Mouse (Mus musculus) hindbrain, postnatal 0 days (tissue): ENCODE results near the gene Cdk18. TPM values are rescaled to one million over a fixed set of nuclear protein-coding genes. Genes with fewer than 3 reads are reported as not detected.
"Not testable (repeated sequence)": the region's sequence is repeated elsewhere in the genome, so short reads cannot be mapped to it uniquely, and the experiment has no call there.

Source experiments
- ATAC-seq: fragments of 200-750 bp; cut with Nextera tagmentation; 2 replicates; pipeline ENCODE4 v1.8.0; 2017; ENCODE audit warnings: mild to moderate bottlenecking, moderate TSS enrichment, moderate library complexity
- DNase-seq: peaks from one replicate; pipeline ENCODE4 v3.0.0-alpha.2; 2015; ENCODE audit warnings: low spot score
- H3K27ac ChIP-seq: fragments of 300-500 bp; sonication (generic); 2 replicates; pipeline ENCODE4 v1.5.1; 2014; ENCODE audit warnings: mild to moderate bottlenecking
- H3K27me3 ChIP-seq: fragments of 300-500 bp; sonication (generic); 2 replicates; pipeline ENCODE4 v1.6.1; 2014; ENCODE audit warnings: low read length, mixed read lengths; ENCODE audit not compliant: insufficient read depth
- H3K36me3 ChIP-seq: fragments of 300-500 bp; sonication (generic); 2 replicates; pipeline ENCODE4 v1.6.1; 2014; ENCODE audit warnings: low read length, mixed read lengths; ENCODE audit not compliant: insufficient read depth
- H3K4me1 ChIP-seq: fragments of 300-500 bp; sonication (generic); 2 replicates; pipeline ENCODE4 v1.6.1; 2014; ENCODE audit warnings: antibody characterized with exemption, low read length, mixed read lengths; ENCODE audit not compliant: insufficient read depth
- H3K4me2 ChIP-seq: fragments of 300-500 bp; sonication (generic); 2 replicates; pipeline ENCODE4 v1.6.1; 2014; ENCODE audit warnings: low read depth, mild to moderate bottlenecking, low read length, moderate library complexity, mixed read lengths
- H3K4me3 ChIP-seq: fragments of 300-500 bp; sonication (generic); 2 replicates; pipeline ENCODE4 v1.5.1; 2014; ENCODE audit warnings: low read length
- H3K9ac ChIP-seq: fragments of 300-500 bp; sonication (generic); replicated peaks from 2 replicates; pipeline ENCODE4 v1.6.1; 2014; ENCODE audit warnings: mild to moderate bottlenecking, low read length, moderate library complexity, mixed read lengths
- H3K9me3 ChIP-seq: fragments of 300-500 bp; sonication (generic); 2 replicates; pipeline ENCODE4 v1.6.1; 2016; ENCODE audit warnings: low read length, mixed read lengths
- CTCF ChIP-seq: IDR thresholded peaks from 2 replicates; pipeline ENCODE4 v1.5.1; 2016; ENCODE audit warnings: antibody characterized with exemption, control low read depth, low read depth
- WGBS: fragments of 180-500 bp; shearing (Covaris S2); extraction: QIAGEN DNeasy Blood & Tissue Kit; methylation state at CpG from one replicate; pipeline ENCODE4 v1.1.7; 2014; 5-methylcytosine and 5-hydroxymethylcytosine counted together
- polyA plus RNA-seq: library from polyadenylated mRNA; unstranded; fragments of >200 nt; fragmentation: Nextera tagmentation; extraction: Ambion mirVana; gene quantifications from 2 replicates; pipeline ENCODE4 v1.2.1, GENCODE M21; 2015
- total RNA-seq: library from RNA; depleted of rRNA; stranded (reverse); fragments of >200 nt; gene quantifications from 2 replicates; pipeline ENCODE4 v1.2.3, GENCODE M21; 2014

Gene Cdk18
- total and polyA plus RNA-seq, 2 experiments from 2014 or later, result 1.6 to 4.1 TPM

- peak overlapping the region; percentile 2; the same call in 1 of the 2 replicates for H3K9ac ChIP-seq
- DNase-seq (peak; percentile 53), ATAC-seq (peak; percentile 70)
- no peak overlapping the region for H3K4me3 ChIP-seq
- no peaks in the 10 kb centered on the region for H3K9me3 ChIP-seq
- TF ChIP-seq CTCF, result no peak
- no peaks in the 10 kb centered on the region for H3K27me3 ChIP-seq
- H3K4me1 ChIP-seq, result peaks cover 5% of the 10 kb centered on the region
- no peaks in the 10 kb centered on the region for H3K36me3 ChIP-seq
- H3K4me2 ChIP-seq, result peak overlapping the region; percentile 40
- 6% methylated on average over 12 of the region's 12 CpGs for WGBS
- peak overlapping the region; percentile 60 for H3K27ac ChIP-seq
Measured at GRCm38 (mm10) chr1:132168115-132168767, 28.8 kb upstream of the Cdk18 start.

GRCm38 (mm10) chr1:132165859-132166258, 26.4 kb upstream of the Cdk18 start:
- Histone ChIP-seq H3K27ac (no peak overlapping the region), H3K4me1 (peaks cover 5% of the 10 kb centered on the region), H3K36me3 (no peaks in the 10 kb centered on the region), H3K27me3 (no peaks in the 10 kb centered on the region), H3K9me3 (no peaks in the 10 kb centered on the region), H3K4me3 (no peak overlapping the region), H3K9ac (no peak overlapping the region), H3K4me2 (no peak overlapping the region)
- 67% methylated on average over 3 of the region's 3 CpGs for WGBS
- no peak for ATAC-seq
- DNase-seq, result no peak
- peak; percentile 52 for TF ChIP-seq CTCF

- peak; percentile 76 for DNase-seq
- no peak overlapping the region for H3K4me3 ChIP-seq
- peaks cover 5% of the 10 kb centered on the region for H3K4me1 ChIP-seq
- H3K27ac ChIP-seq, result no peak overlapping the region
- no peak for TF ChIP-seq CTCF
- ATAC-seq, result peak; percentile 73
- WGBS, result 18% methylated on average over 13 of the region's 13 CpGs
- no peaks in the 10 kb centered on the region for H3K36me3 ChIP-seq
- H3K27me3 ChIP-seq, result no peaks in the 10 kb centered on the region
- H3K9me3 ChIP-seq, result no peaks in the 10 kb centered on the region
- no peak overlapping the region for H3K9ac ChIP-seq
- H3K4me2 ChIP-seq, result no peak overlapping the region
Measured at GRCm38 (mm10) chr1:132164780-132165518, 25.5 kb upstream of the Cdk18 start.

GRCm38 (mm10) chr1:132162618-132163017, 23.1 kb upstream of the Cdk18 start:
- not testable (repeated sequence) for H3K4me3 ChIP-seq, DNase-seq, ATAC-seq, H3K4me1 ChIP-seq, H3K9me3 ChIP-seq, H3K27ac ChIP-seq, H3K36me3 ChIP-seq, H3K27me3 ChIP-seq, H3K9ac ChIP-seq, H3K4me2 ChIP-seq
- WGBS, result 61% methylated on average over 9 of the region's 9 CpGs
- peak; percentile 23; the same call in 1 of the 2 replicates for TF ChIP-seq CTCF

GRCm38 (mm10) chr1:132161211-132161880, 21.9 kb upstream of the Cdk18 start:
- H3K9me3 ChIP-seq, result no peaks in the 10 kb centered on the region
- H3K4me3 ChIP-seq, result no peak overlapping the region
- peaks cover 7% of the 10 kb centered on the region; the same call in 1 of the 2 replicates for H3K4me1 ChIP-seq
- no peak for ATAC-seq
- H3K27ac ChIP-seq, result no peak overlapping the region
- no peak for DNase-seq
- no peak for TF ChIP-seq CTCF
- WGBS, result 53% methylated on average over 7 of the region's 7 CpGs
- H3K36me3 ChIP-seq, result no peaks in the 10 kb centered on the region
- H3K27me3 ChIP-seq, result no peaks in the 10 kb centered on the region
- H3K9ac ChIP-seq, result no peak overlapping the region
- H3K4me2 ChIP-seq, result no peak overlapping the region

- H3K27me3 ChIP-seq, result no peaks in the 10 kb centered on the region
- no peak overlapping the region for H3K4me2 ChIP-seq
- H3K27ac ChIP-seq, result no peak overlapping the region
- H3K36me3 ChIP-seq, result no peaks in the 10 kb centered on the region
- WGBS, result 41% methylated on average over 4 of the region's 4 CpGs
- no peak overlapping the region for H3K9ac ChIP-seq
- no peak for DNase-seq
- no peak for ATAC-seq
- no peak overlapping the region for H3K4me3 ChIP-seq
- no peaks in the 10 kb centered on the region for H3K9me3 ChIP-seq
- no peak for TF ChIP-seq CTCF
- H3K4me1 ChIP-seq, result peaks cover 7% of the 10 kb centered on the region; the same call in 1 of the 2 replicates
Measured at GRCm38 (mm10) chr1:132159681-132160080, 20.2 kb upstream of the Cdk18 start.
